Mouse (Mus musculus): Measurements from ENCODE around the gene Med27. TPM values are rescaled to one million over a fixed set of nuclear protein-coding genes. Genes with fewer than 3 reads are reported as not detected.
A peak's percentile ranks its signal among the peaks of the same experiment; 100 is the strongest.

Gene Med27
- polyA plus RNA-seq, 1 experiment from 2014 or later, result 68.4 TPM

DNA sequence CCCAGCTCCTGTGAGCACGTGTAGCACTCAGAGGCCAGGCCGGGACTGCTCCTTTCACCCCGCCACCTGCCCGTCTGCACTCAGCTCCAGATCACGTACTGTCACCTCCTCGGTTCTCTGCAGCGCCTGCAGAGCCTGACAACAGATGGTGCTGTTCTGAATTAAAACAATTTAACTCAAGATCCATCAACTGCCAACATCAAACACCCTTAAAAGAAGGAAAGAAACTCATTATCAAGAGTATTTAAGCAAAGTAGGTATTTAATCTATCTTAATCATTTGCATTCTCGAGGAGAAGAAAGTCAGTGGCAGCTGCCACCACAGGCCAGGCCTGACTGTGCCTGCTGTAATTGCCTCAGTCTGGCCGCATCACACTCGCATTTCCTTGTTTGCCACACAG, 38.8 kb downstream of the Med27 start:
- 66% methylated on average over 10 of the region's 10 CpGs for WGBS
- Histone ChIP-seq H3K4me1 (ENCODE audit: control insufficient read depth, insufficient read depth, low read length) (no peaks in the 10 kb centered on the region), H3K36me3 (ENCODE audit: control insufficient read depth, insufficient read depth, low read length) (no peaks in the 10 kb centered on the region), H3K9ac (ENCODE audit: low read length) (no peak overlapping the region), H3K9me3 (ENCODE audit: control insufficient read depth, low read length) (no peaks in the 10 kb centered on the region), H3K4me3 (ENCODE audit: low read depth, low read length) (no peak overlapping the region), H3K4me2 (no peak overlapping the region), H3K27ac (ENCODE audit: low read depth, low read length) (no peak overlapping the region; the same call in 1 of the 2 replicates), H3K27me3 (ENCODE audit: control insufficient read depth, insufficient read depth, low read length) (no peaks in the 10 kb centered on the region)
- ATAC-seq (ENCODE audit: low FRiP score) (no peak), DNase-seq (ENCODE audit: low spot score, missing footprints) (no peak)

DNA sequence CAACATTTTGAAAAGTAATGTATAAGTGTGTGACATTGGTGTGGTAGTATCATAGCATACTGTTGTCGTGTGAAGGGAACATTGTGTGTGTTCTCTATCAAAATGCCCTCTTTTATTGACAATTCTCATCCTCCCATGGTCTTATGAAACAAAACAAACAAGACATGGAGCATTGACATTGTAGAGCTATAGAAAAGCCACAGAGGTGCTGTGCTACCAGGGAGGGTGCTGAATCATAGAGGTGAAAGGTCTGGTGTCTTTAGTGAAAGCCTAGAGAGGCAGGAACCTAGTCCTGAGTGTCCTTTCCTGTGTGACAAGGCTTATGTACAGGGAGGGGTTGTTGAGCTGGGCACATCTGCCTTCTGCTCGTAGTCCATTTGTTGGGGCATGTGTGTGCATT, 40.6 kb downstream of the Med27 start:
- 87% methylated on average over 2 of the region's 2 CpGs for WGBS
- H3K9ac ChIP-seq (ENCODE audit: low read length), result no peak overlapping the region

DNA sequence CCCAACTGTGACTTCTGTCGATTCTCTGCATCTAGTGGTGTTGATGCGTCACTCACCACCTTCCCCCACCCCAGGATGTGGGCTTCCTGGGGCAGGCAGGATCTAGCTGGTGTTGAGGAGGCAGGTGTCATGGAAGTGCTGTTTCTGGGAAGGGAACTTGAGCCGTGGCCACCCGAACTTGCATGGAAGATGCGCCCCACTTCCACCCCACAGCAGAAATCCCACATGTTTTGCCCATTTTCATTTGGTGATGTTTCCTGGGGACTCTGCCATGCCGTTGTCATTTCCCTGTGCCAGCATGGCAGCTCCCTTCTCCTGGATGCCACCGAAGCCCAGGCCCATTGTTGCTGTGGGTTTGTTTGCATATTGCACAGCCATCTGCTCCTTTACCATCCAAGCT, 42.3 kb downstream of the Med27 start:
- H3K4me2 ChIP-seq, result no peak overlapping the region
- ATAC-seq (ENCODE audit: low FRiP score), result no peak
- 91% methylated on average over 7 of the region's 7 CpGs for WGBS

More for the DNA sequence above, 40.6 kb downstream of the Med27 start:
- Histone ChIP-seq H3K4me1 (ENCODE audit: control insufficient read depth, insufficient read depth, low read length) (no peaks in the 10 kb centered on the region), H3K4me2 (no peak overlapping the region), H3K9me3 (ENCODE audit: control insufficient read depth, low read length) (no peaks in the 10 kb centered on the region), H3K27ac (ENCODE audit: low read depth, low read length) (no peak overlapping the region), H3K36me3 (ENCODE audit: control insufficient read depth, insufficient read depth, low read length) (no peaks in the 10 kb centered on the region), H3K27me3 (ENCODE audit: control insufficient read depth, insufficient read depth, low read length) (no peaks in the 10 kb centered on the region), H3K4me3 (ENCODE audit: low read depth, low read length) (no peak overlapping the region)
- DNase-seq (ENCODE audit: low spot score, missing footprints) (no peak), ATAC-seq (ENCODE audit: low FRiP score) (no peak)

DNA sequence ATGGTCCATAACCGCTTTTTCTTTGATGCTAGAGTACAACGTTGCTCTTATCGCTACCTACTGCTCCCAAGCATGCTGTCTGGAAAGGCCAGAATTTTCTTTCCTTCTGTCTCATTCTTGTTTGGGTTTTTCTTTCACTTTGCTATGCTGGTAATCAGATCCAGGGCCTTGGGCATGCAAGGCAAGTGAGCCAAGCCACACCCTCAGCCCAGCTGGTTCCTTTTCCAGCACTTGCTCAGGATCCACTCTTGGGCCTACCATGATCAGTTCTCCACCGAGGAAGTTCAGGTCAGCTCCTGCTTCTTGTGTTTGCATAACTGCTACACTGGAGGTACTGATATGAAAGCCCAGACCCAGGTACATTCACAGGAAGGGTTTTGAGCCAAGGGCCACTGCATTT, 44.5 kb downstream of the Med27 start:
- WGBS, result 90% methylated on average over 4 of the region's 4 CpGs
- Histone ChIP-seq H3K9ac (ENCODE audit: low read length) (no peak overlapping the region), H3K27me3 (ENCODE audit: control insufficient read depth, insufficient read depth, low read length) (no peaks in the 10 kb centered on the region), H3K36me3 (ENCODE audit: control insufficient read depth, insufficient read depth, low read length) (no peaks in the 10 kb centered on the region), H3K27ac (ENCODE audit: low read depth, low read length) (no peak overlapping the region), H3K4me1 (ENCODE audit: control insufficient read depth, insufficient read depth, low read length) (0 out of 2 replicates have a peak, but pooled peaks cover under 1% of the 10 kb centered on the region), H3K9me3 (ENCODE audit: control insufficient read depth, low read length) (no peaks in the 10 kb centered on the region), H3K4me2 (no peak overlapping the region), H3K4me3 (ENCODE audit: low read depth, low read length) (no peak overlapping the region)
- ATAC-seq (ENCODE audit: low FRiP score), result no peak
- DNase-seq (ENCODE audit: low spot score, missing footprints), result no peak

More for the DNA sequence above, 42.3 kb downstream of the Med27 start:
- no peak for DNase-seq (ENCODE audit: low spot score, missing footprints)
- no peak overlapping the region for H3K27ac ChIP-seq (ENCODE audit: low read depth, low read length)
- H3K4me3 ChIP-seq (ENCODE audit: low read depth, low read length), result no peak overlapping the region
- no peaks in the 10 kb centered on the region for H3K9me3 ChIP-seq (ENCODE audit: control insufficient read depth, low read length)
- H3K4me1 ChIP-seq (ENCODE audit: control insufficient read depth, insufficient read depth, low read length), result no peaks in the 10 kb centered on the region
- H3K9ac ChIP-seq (ENCODE audit: low read length), result no peak overlapping the region
- no peaks in the 10 kb centered on the region for H3K36me3 ChIP-seq (ENCODE audit: control insufficient read depth, insufficient read depth, low read length)
- H3K27me3 ChIP-seq (ENCODE audit: control insufficient read depth, insufficient read depth, low read length), result no peaks in the 10 kb centered on the region

DNA sequence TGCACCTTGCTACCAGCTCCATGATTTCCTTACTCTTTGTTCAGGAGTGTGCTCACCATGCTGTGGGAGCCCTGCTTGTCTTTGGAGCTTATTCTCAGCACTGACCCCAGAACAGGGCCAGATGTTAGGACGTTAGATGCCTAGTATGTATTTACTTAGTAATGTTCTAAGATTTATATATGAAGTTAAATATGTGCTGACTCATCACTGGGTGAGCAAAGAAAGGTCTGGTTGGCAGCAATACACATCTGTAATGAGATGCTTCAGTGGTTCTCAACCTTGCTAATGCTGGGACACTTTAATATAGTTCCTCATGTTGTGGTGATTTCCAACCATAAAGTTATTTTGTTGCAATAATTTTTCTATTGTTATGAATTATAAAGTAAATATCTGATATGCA, 45.4 kb downstream of the Med27 start:
- ATAC-seq (ENCODE audit: low FRiP score) (no peak), DNase-seq (ENCODE audit: low spot score, missing footprints) (peak; percentile 33)
- H3K9ac ChIP-seq (ENCODE audit: low read length), result no peak overlapping the region
- H3K4me1 ChIP-seq (ENCODE audit: control insufficient read depth, insufficient read depth, low read length), result 0 out of 2 replicates have a peak, but pooled peaks cover 2% of the 10 kb centered on the region
- 83% methylated on average over 1 of the region's 1 CpGs for WGBS
- no peak overlapping the region for H3K27ac ChIP-seq (ENCODE audit: low read depth, low read length)
- no peak overlapping the region for H3K4me2 ChIP-seq
- no peak overlapping the region for H3K4me3 ChIP-seq (ENCODE audit: low read depth, low read length)
- no peaks in the 10 kb centered on the region for H3K27me3 ChIP-seq (ENCODE audit: control insufficient read depth, insufficient read depth, low read length)
- H3K36me3 ChIP-seq (ENCODE audit: control insufficient read depth, insufficient read depth, low read length), result no peaks in the 10 kb centered on the region
- no peaks in the 10 kb centered on the region for H3K9me3 ChIP-seq (ENCODE audit: control insufficient read depth, low read length)

DNA sequence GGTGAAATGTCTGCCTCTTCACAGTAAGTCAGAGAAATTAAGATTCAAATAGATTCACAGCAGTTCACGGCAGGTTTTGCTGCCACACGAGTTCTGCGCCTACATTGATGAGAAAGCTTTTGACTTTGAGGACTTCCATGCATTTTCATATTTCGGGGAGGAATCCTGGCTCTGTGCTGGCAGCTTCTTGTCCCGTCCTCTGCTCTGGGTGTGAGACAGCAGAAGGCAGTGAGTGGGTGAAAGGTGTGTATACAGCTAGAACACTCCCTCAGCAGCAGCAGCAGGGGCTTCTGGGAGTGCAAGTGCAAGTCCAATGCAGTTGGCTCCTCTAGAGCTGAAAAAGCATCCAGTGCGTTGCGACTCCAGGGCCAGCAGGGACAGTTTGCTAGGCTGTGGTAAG, 53.6 kb downstream of the Med27 start:
- H3K4me2 ChIP-seq, result no peak overlapping the region
- DNase-seq (ENCODE audit: low spot score, missing footprints), result no peak
- no peak overlapping the region for H3K4me3 ChIP-seq (ENCODE audit: low read depth, low read length)
- no peak overlapping the region for H3K9ac ChIP-seq (ENCODE audit: low read length)
- no peaks in the 10 kb centered on the region for H3K27me3 ChIP-seq (ENCODE audit: control insufficient read depth, insufficient read depth, low read length)
- 89% methylated on average over 7 of the region's 7 CpGs for WGBS
- H3K27ac ChIP-seq (ENCODE audit: low read depth, low read length), result no peak overlapping the region
- no peak for ATAC-seq (ENCODE audit: low FRiP score)
- H3K4me1 ChIP-seq (ENCODE audit: control insufficient read depth, insufficient read depth, low read length), result 0 out of 2 replicates have a peak, but pooled peaks cover 2% of the 10 kb centered on the region
- H3K9me3 ChIP-seq (ENCODE audit: control insufficient read depth, low read length), result no peaks in the 10 kb centered on the region
- no peaks in the 10 kb centered on the region for H3K36me3 ChIP-seq (ENCODE audit: control insufficient read depth, insufficient read depth, low read length)

DNA sequence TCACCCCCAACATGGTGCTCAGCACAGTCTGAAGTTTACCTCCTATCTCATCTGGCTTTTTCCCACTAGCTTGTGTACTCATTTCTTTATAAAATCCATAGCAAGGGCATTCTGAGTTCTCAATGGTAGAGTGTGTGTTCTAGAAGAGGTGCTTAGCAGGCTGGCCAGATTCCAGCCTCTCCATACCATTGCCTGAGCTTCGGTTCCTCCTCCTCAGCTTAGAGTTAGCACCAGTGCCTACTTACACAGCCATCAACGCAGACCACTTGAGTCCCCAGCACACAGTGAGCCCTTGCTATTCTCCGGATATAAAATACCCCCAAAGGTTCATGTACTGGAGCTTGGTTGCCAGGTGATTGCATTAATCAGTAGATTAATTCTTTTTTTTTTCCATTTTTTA, 54.2 kb downstream of the Med27 start:
- WGBS, result 90% methylated on average over 3 of the region's 3 CpGs
- Histone ChIP-seq H3K4me3 (ENCODE audit: low read depth, low read length) (no peak overlapping the region), H3K27me3 (ENCODE audit: control insufficient read depth, insufficient read depth, low read length) (no peaks in the 10 kb centered on the region), H3K36me3 (ENCODE audit: control insufficient read depth, insufficient read depth, low read length) (no peaks in the 10 kb centered on the region), H3K9ac (ENCODE audit: low read length) (no peak overlapping the region), H3K27ac (ENCODE audit: low read depth, low read length) (no peak overlapping the region), H3K9me3 (ENCODE audit: control insufficient read depth, low read length) (no peaks in the 10 kb centered on the region), H3K4me2 (no peak overlapping the region), H3K4me1 (ENCODE audit: control insufficient read depth, insufficient read depth, low read length) (0 out of 2 replicates have a peak, but pooled peaks cover 2% of the 10 kb centered on the region)
- no peak for DNase-seq (ENCODE audit: low spot score, missing footprints)
- no peak for ATAC-seq (ENCODE audit: low FRiP score)

DNA sequence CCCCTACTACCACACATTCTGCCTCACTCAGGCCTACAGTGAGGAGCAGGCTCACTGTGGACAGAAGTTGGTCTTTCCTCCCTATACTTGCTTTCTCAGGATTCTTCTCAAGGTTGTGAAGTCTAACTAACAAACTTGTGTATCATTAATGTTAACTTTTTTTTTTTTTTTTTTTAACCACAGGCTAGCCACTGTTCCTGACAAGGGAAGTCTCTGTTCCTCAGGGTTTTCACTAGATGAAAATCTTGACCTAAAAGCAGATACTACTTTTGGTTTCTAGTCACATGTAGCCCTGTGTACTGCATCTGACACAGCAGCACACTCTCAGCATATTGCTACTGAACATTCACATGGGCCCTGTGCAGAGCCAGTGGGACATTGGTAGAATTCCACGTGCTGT, 55.2 kb downstream of the Med27 start:
- Histone ChIP-seq H3K4me1 (ENCODE audit: control insufficient read depth, insufficient read depth, low read length) (no peaks in the 10 kb centered on the region), H3K36me3 (ENCODE audit: control insufficient read depth, insufficient read depth, low read length) (no peaks in the 10 kb centered on the region), H3K9ac (ENCODE audit: low read length) (no peak overlapping the region), H3K4me3 (ENCODE audit: low read depth, low read length) (no peak overlapping the region), H3K4me2 (no peak overlapping the region), H3K27me3 (ENCODE audit: control insufficient read depth, insufficient read depth, low read length) (no peaks in the 10 kb centered on the region), H3K9me3 (ENCODE audit: control insufficient read depth, low read length) (no peaks in the 10 kb centered on the region), H3K27ac (ENCODE audit: low read depth, low read length) (no peak overlapping the region)
- ATAC-seq (ENCODE audit: low FRiP score) (no peak), DNase-seq (ENCODE audit: low spot score, missing footprints) (no peak)
- 95% methylated on average over 1 of the region's 1 CpGs for WGBS

DNA sequence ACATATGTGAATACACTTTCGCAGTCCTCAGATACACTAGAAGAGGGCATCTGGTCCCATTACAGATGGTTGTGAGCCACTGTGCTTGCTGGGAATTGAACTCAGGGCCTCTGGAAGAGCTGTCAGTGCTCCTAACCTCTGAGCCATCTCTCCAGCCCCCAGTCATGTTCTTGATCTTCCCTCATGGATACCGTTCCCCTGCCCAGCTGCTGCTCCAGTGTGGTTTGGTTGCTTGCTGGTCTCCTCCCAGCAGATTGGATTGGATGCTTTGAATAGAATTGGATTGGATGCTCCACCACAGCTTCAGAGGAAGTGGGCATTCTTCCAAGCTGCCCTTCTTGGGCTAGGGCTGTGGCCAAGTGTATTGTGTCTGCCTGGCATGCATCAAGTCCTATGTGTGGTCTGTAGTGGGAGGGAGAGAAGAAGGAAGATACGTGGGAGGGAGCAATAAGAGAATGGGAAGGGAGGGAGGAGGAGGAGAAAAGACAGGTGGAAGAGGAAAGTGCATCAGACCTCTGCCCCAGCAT, 56.0 kb downstream of the Med27 start:
- H3K27me3 ChIP-seq (ENCODE audit: control insufficient read depth, insufficient read depth, low read length), result no peaks in the 10 kb centered on the region
- ATAC-seq (ENCODE audit: low FRiP score) (no peak), DNase-seq (ENCODE audit: low spot score, missing footprints) (no peak)
- H3K4me2 ChIP-seq, result no peak overlapping the region
- H3K9ac ChIP-seq (ENCODE audit: low read length), result no peak overlapping the region
- no peak overlapping the region for H3K27ac ChIP-seq (ENCODE audit: low read depth, low read length)
- H3K9me3 ChIP-seq (ENCODE audit: control insufficient read depth, low read length), result no peaks in the 10 kb centered on the region
- H3K4me1 ChIP-seq (ENCODE audit: control insufficient read depth, insufficient read depth, low read length), result no peaks in the 10 kb centered on the region
- 89% methylated on average over 3 of the region's 3 CpGs for WGBS
- H3K4me3 ChIP-seq (ENCODE audit: low read depth, low read length), result no peak overlapping the region
- H3K36me3 ChIP-seq (ENCODE audit: control insufficient read depth, insufficient read depth, low read length), result no peaks in the 10 kb centered on the region

All from midbrain, embryonic 11.5 days (tissue).